Mouse (Mus musculus) limb, embryonic 15.5 days (tissue): Measurements from ENCODE around the gene AC192777.2. TPM values are rescaled to one million over a fixed set of nuclear protein-coding genes. Genes with fewer than 3 reads are reported as not detected.
"Not testable (repeated sequence)": the region's sequence is repeated elsewhere in the genome, so short reads cannot be mapped to it uniquely, and the experiment has no call there.

Experiments used
- ATAC-seq: fragments of 200-750 bp; cut with Nextera tagmentation; 2 replicates; pipeline ENCODE4 v1.8.0; 2017; ENCODE audit warnings: low read depth, moderate TSS enrichment; ENCODE audit not compliant: insufficient number of reproducible peaks, low FRiP score, low TSS enrichment
- H3K27ac ChIP-seq: fragments of 300-500 bp; sonication (generic); 2 replicates; pipeline ENCODE4 v1.5.1; 2015; ENCODE audit warnings: moderate library complexity, mild to moderate bottlenecking, inconsistent platforms
- H3K27me3 ChIP-seq: fragments of 300-500 bp; sonication (generic); 2 replicates; pipeline ENCODE4 v1.6.1; 2015; ENCODE audit warnings: inconsistent platforms
- H3K36me3 ChIP-seq: fragments of 300-500 bp; sonication (generic); 2 replicates; pipeline ENCODE4 v1.6.1; 2015; ENCODE audit warnings: inconsistent platforms
- H3K4me1 ChIP-seq: fragments of 300-500 bp; sonication (generic); 2 replicates; pipeline ENCODE4 v1.6.1; 2015; ENCODE audit warnings: inconsistent platforms
- H3K4me2 ChIP-seq: fragments of 300-500 bp; sonication (generic); 2 replicates; pipeline ENCODE4 v1.6.1; 2015; ENCODE audit warnings: mild to moderate bottlenecking, inconsistent platforms
- H3K4me3 ChIP-seq: fragments of 300-500 bp; sonication (generic); 2 replicates; pipeline ENCODE4 v1.5.1; 2015; ENCODE audit warnings: mild to moderate bottlenecking, inconsistent platforms
- H3K9ac ChIP-seq: fragments of 300-500 bp; sonication (generic); 2 replicates; pipeline ENCODE4 v1.6.1; 2015; ENCODE audit warnings: inconsistent platforms
- H3K9me3 ChIP-seq: fragments of 300-500 bp; sonication (generic); 2 replicates; pipeline ENCODE4 v1.6.1; 2016; ENCODE audit warnings: inconsistent platforms
- WGBS: fragments of 180-500 bp; shearing (Covaris S2); methylation state at CpG from one replicate; pipeline ENCODE4 v1.1.7; 2015; 5-methylcytosine and 5-hydroxymethylcytosine counted together
- microRNA-seq: library from miRNA; unstranded; fragments of <30 nt; microRNA quantifications from one replicate; pipeline ENCODE4, GENCODE M21; 2016
- polyA plus RNA-seq: library from polyadenylated mRNA; unstranded; fragments of >200 nt; fragmentation: Nextera tagmentation; extraction: Ambion mirVana; gene quantifications from 2 replicates; pipeline ENCODE4 v1.2.1, GENCODE M21; 2015

The AC192777.2 gene
- polyA plus RNA-seq = not detected in 2 replicates

- ATAC-seq, H3K9me3 ChIP-seq, H3K4me1 ChIP-seq, H3K4me2 ChIP-seq, H3K9ac ChIP-seq, H3K27me3 ChIP-seq, H3K27ac ChIP-seq, H3K4me3 ChIP-seq, H3K36me3 ChIP-seq: not testable (repeated sequence)
- 86% methylated on average over 1 of the region's 1 CpGs for WGBS
Measured at GRCm38 (mm10) chr17:40095150-40095549, at the start of gene AC192777.2. Gene AC192777.2 (plus strand): TSS chr17:40095450.

- H3K27ac ChIP-seq, H3K4me2 ChIP-seq, H3K4me3 ChIP-seq, H3K9ac ChIP-seq, H3K4me1 ChIP-seq, H3K27me3 ChIP-seq, H3K9me3 ChIP-seq, H3K36me3 ChIP-seq: not testable (repeated sequence)
- WGBS = 73% methylated on average over 6 of the region's 6 CpGs
- peak; percentile 63; the same call in 1 of the 2 replicates for ATAC-seq
Measured at GRCm38 (mm10) chr17:40116172-40116571, 20.9 kb downstream of the AC192777.2 start.

GRCm38 (mm10) chr17:40116877-40117276 lies 21.6 kb downstream of the AC192777.2 start:
- H3K4me1 ChIP-seq, H3K9ac ChIP-seq, ATAC-seq, H3K4me2 ChIP-seq, H3K27ac ChIP-seq, H3K4me3 ChIP-seq, H3K36me3 ChIP-seq, H3K27me3 ChIP-seq, H3K9me3 ChIP-seq: not testable (repeated sequence)
- WGBS = 53% methylated on average over 4 of the region's 4 CpGs

Small RNA genes within 50 kb of the gene (microRNA-seq; reads per million reads assigned to microRNA genes)
- not detected for gene Gm26376

Other genes starting within 250 kb of the AC192777.2 start
- gene Esp38, start 144.9 kb upstream of the AC192777.2 start, polyA plus RNA-seq = not detected in 2 replicates
- not detected in 2 replicates for gene Pgk2, start 113.2 kb downstream of the AC192777.2 start, polyA plus RNA-seq
- gene Crisp3, start 146.8 kb downstream of the AC192777.2 start, polyA plus RNA-seq = not detected in 2 replicates
- gene Crisp1, start 223.8 kb downstream of the AC192777.2 start, polyA plus RNA-seq = 0.12 TPM in 1 of 2 replicates, not detected in the other